Mouse (Mus musculus) MEL (cell line): ENCODE data around the gene Acot11.

ENCODE experiments used
- CTCF ChIP-seq, 3 experiments: IDR thresholded peaks in 2 of 3; conservative IDR thresholded peaks in 1 of 3; 2 replicates each; pipeline ENCODE4 v1.5.1; 2011 to 2012; ENCODE audit warnings: low read length in 3 of 3, low read depth in 2 of 3, mild to moderate bottlenecking in 2 of 3, improper control_type of control experiment in 1 of 3, inconsistent platforms in 1 of 3, mixed read lengths in 1 of 3, moderate library complexity in 1 of 3; ENCODE audit not compliant: control insufficient read depth in 1 of 3, insufficient read depth in 1 of 3, poor library complexity in 1 of 3, severe bottlenecking in 1 of 3
- MYC ChIP-seq: IDR thresholded peaks from 2 replicates; pipeline ENCODE4 v1.6.1; 2011; ENCODE audit warnings: low read depth, mild to moderate bottlenecking, low read length, improper control_type of control experiment, moderate library complexity
- POLR2A ChIP-seq, 2 experiments: IDR thresholded peaks; 2 replicates each; pipeline ENCODE4 v1.6.1; 2011 to 2012; ENCODE audit warnings: low read length in 2 of 2, mild to moderate bottlenecking in 2 of 2, control low read depth in 1 of 2, improper control_type of control experiment in 1 of 2, low read depth in 1 of 2, moderate library complexity in 1 of 2; ENCODE audit not compliant: control insufficient read depth in 1 of 2, insufficient read depth in 1 of 2, poor library complexity in 1 of 2
- TCF12 ChIP-seq: IDR thresholded peaks from 2 replicates; pipeline ENCODE4 v1.6.1; 2014; ENCODE audit warnings: low read depth, mild to moderate bottlenecking, inconsistent platforms, low read length, improper control_type of control experiment, moderate library complexity
- USF1 ChIP-seq: IDR thresholded peaks from 2 replicates; pipeline ENCODE4 v1.6.1; 2014; ENCODE audit warnings: low read depth, mild to moderate bottlenecking, inconsistent platforms, low read length, improper control_type of control experiment, moderate library complexity
- ZKSCAN1 ChIP-seq: IDR thresholded peaks from 2 replicates; pipeline ENCODE4 v1.6.1; 2012; ENCODE audit warnings: low read depth, mild to moderate bottlenecking, inconsistent platforms, low read length, improper control_type of control experiment, moderate library complexity

- TF ChIP-seq USF1 (no peak), ZKSCAN1 (no peak), MYC (no peak), CTCF (IDR thresholded peaks at IDR 0.05 in 2 of 3, conservative IDR thresholded peaks at IDR 0.05 in 1 of 3; ENCODE audit: control insufficient read depth in 1 of 3, insufficient read depth in 1 of 3, low read depth in 2 of 3, low read length in 3 of 3, poor library complexity in 1 of 3, severe bottlenecking in 1 of 3) (no peak), POLR2A (IDR thresholded peaks at IDR 0.05; ENCODE audit: control insufficient read depth in 1 of 2, insufficient read depth in 1 of 2, low read depth in 1 of 2, low read length in 2 of 2, poor library complexity in 1 of 2) (no peak), TCF12 (no peak)
Observed at GRCm38 (mm10) chr4:106811162-106811561, 6.4 kb upstream of the Acot11 start.
